Mouse (Mus musculus): ENCODE data around the gene Tgfbr2.

The Tgfbr2 gene

DNA sequence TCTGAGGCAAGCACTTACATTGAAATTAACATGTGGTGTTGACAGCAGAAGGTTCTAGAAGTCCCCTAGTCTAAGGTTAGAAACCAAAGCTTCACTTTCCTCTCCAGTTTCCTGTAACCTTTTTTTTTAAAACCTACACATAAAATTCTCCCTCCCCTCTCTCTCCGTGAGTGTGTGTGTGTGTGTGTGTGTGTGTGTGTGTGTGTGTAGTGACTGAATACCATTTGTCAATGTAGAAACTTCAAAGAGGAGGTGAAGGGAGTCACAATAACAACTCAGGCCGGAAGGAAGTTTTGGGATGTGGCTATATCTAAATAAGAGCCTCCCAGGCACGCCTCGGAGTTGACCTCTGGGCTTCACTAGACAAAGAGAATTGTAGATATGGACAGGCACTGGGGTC lies 60.8 kb downstream of the Tgfbr2 start:
- DNase-seq (ENCODE audit: inconsistent ontology term): no peak

DNA sequence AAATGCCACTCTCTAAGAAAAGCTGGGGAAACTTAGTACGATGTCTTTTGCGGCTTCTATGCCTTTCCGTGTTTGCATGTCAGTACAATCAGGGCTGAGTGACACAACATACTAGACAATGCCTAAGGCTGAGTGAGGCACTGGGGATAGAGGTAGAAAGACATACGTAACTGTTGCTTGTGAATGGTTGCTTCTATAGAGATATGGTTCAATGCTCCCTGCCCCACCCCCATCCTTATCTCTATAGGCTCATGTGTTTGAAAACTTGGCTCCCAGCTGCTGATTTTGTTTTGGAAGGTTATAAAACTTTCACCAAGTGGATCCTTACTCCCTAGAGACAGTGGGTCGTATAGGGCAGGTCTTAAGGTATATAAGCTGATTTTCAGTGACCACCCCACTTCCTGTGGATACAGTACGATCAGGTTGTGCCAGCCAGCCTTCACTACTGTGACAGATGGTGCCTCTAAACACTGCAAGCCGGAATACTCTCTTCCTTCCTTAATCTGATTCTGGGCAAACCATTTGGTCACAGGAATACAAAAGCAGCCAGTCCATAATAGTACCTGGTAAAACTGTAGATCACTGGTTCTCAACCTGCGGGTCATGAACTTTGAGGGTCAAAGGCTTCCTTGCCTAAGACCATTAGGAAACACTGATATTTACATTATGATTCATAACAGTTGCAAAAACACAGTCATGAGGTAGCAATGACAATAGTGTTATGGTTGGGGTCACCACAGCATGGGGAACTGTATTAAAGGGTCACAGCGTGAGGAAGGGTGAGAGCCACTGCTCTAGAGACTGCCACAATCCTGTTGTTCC lies 63.8 kb downstream of the Tgfbr2 start:
- DNase-seq (ENCODE audit: inconsistent ontology term): no peak

DNA sequence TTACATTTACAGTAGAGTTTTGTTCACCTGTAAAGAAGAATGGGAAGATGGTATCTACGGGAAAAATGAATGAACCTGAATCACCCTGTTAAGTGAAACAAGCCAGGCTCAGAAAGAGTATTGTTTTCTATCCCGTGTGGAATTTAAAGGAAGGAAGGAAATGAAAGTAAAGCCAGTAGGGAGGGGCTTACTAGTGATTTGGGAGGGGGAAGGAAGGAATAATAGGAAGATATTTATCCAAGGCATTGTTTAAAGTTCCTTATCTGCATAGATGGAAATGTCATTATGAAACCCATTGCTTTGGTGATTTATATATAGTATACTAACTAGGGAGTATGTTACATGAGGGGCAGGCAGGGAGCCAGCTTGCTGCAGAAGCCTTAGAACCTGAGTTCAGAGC lies 66.4 kb downstream of the Tgfbr2 start:
- no peak for DNase-seq (ENCODE audit: inconsistent ontology term)

DNA sequence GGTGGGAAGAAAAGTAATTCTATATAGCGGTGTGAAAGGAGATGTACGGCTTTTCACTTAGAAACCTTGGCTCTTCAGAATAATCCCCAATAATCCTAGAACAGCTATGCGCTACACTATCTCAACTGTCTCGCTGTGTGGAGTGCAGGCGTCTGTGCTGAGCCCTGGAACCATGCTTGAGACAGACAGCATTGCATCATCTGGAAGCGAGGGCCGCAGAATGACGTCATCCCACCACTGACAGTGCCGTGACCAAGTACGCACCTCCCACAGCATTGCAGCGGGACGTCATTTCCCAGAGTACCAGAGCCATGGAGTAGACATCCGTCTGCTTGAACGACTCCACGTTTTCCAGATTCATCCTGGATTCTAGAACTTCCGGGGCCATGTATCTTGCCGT lies 70.4 kb downstream of the Tgfbr2 start:
- DNase-seq (ENCODE audit: inconsistent ontology term): no peak

DNA sequence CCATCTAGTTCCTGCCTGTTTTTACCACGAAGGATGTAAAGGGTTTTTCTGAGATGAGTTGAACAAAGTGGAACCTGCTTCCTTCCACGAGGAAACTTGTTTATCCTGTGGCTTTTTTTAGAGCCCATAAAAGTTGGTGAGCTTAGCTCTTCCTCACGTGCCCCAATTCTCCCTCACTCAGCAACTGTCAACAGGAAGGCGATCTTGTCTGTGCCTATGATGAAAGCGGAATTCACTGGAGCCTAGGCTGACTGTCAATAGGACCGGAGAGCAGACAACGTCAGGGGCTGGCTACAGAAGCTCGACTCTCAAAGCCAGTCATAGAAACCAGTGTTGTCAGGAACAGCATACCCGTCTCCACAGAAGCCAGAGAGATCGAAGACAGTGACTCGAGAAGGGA lies 73.3 kb downstream of the Tgfbr2 start:
- no peak for DNase-seq (ENCODE audit: inconsistent ontology term)

DNA sequence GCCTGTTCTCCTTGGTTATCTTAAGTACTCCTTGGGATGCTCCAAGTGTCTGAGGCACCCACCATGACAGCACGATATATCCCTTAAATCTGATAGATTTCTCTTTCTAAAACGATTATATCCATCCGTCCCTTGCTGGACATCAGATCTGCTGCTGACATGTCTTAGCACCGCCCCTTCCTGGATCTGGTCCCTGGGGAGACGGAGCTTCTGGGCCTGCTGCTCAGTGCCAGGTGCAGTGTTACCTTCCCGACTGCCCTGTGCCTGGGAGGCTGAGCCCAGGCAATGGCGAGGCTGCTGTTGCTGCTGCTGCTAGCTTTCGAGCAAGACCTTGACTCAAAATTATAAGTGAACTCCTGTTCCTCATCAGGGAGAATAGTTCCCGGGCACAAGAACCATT lies 75.1 kb downstream of the Tgfbr2 start:
- no peak for DNase-seq (ENCODE audit: inconsistent ontology term)

DNA sequence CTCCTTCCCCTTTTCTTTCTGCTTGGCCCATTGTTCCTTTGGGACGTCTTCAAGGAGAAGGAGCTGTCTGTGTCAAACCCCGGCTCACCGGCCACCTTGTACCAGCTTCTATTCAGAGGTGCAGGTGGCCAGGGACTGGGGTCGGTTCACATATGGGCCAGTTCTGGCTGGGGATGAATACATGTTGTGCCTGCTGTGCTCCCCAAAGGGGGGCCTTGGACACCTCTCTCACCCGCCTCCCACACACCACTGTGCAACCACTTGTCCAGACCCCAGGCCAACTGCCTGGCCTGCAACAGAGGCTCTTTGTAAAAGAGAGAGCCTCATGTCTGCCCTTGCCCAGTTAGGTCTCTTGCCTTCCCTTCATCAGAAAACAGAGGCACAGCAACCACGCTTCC lies 75.6 kb downstream of the Tgfbr2 start:
- DNase-seq (ENCODE audit: inconsistent ontology term): peak; percentile 31

DNA sequence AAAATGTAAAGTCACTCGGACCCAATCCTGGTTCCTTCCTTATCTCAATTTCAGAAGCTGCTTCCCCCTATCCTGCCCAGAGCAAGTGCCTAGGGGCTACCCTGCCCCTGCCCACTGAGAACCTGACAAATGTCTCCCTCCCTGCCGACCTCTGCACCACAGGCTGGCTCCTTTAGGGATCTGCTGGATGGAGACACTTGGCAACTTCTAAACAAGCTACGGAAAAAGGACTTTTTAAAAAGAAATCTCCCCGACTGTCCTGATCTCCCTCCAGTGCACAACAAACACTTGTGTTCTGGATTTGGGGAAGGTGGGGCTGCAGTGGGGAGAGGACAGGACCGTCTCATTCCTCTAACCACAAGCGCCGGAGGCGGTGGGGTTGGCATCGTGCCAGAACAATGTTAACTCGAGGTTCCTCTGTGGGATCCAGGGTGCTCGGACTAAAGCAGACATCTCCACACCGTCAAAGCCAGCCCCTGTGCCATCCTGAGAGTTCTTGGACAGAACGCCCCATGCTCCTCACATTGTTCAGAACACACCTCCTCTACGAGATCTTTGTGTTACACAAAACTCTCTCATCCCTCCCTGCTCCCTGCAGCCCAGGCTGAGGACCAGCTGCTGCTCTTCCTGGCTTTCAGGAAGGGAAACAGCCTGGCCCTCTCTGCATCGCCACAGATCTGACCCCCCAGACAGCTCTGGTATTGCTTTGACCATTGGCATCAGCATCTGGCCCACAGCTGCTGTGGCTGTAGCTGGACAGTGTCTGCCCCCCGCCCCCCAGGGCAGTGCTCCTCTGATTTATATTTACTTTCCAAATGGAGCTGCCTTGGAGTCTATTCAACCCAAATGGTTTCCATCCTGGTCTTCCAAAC lies 76.2 kb downstream of the Tgfbr2 start:
- DNase-seq (ENCODE audit: inconsistent ontology term): peak; percentile 87

DNA sequence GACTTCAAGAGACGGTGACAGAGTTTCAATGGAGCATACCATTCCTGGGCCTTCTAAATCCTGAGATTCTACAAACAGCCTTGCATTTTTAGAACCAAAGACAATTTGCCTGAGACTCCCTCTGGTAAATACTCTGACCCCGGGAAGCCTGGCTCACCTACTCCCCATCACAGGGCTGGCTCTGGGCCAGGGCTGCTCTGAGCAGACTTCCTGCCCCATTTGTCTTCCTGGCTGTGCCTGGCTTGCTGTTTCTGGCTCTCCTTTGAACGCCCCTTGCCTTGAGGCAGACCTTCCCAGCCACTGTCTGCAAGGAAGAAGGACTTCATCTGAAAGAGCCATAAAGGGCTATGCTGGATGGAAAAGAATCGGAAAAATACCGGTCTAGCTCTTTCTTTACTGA lies 83.2 kb downstream of the Tgfbr2 start:
- DNase-seq (ENCODE audit: inconsistent ontology term): no peak

DNA sequence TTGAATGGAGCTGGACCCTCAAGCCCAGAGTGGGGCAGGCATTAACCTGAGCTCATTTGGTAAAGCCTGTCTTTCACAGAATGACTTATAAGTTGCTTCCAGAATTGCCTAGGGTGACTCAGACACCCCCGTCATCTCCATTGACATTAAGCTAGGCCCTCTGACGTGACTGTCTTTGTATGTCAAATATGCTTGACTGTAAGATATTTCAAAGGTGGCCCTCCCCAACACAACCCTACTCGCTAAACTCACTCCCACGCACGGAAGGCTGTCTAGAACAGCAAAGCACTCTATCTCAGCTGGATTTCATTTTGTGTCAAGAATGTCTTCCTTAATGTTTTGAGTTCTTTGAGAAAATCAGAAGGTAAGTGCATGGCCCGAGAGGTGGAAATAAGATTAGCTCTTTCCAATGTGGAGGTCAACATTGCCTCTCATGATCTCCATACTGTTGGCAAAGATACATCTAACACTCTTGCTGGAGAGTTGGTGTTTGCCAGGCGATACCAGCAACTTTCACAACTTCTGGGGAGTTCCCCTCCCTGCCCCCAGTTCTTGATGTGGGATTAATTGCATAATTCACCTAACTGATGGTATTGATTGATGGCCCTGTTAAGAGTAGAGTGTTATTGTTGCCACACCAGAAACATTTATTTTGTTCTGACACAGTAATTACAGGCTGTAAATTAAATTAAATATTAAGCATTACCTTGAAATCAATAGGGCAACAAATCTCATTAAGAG lies 83.9 kb downstream of the Tgfbr2 start:
- DNase-seq (ENCODE audit: inconsistent ontology term): no peak

DNA sequence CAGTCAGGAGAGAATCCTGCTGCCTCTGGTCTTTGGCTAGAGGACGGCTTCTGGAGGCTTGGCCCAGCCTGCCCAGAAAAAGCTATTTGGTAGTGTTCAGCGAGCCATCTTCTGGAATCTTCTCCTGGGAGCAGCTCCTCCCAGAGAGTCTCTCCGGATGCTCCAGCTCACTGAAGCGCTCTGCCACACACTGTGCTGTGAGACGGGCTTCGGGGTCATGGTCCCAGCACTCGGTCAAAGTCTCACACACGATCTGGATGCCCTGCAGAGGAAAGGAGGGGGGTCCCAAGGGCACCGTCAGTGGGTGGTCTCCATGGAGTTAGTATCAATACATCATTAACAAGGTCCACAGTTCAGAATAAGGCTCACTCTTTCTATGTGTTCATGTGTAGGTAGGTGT lies 84.9 kb downstream of the Tgfbr2 start:
- no peak for DNase-seq (ENCODE audit: inconsistent ontology term)

DNA sequence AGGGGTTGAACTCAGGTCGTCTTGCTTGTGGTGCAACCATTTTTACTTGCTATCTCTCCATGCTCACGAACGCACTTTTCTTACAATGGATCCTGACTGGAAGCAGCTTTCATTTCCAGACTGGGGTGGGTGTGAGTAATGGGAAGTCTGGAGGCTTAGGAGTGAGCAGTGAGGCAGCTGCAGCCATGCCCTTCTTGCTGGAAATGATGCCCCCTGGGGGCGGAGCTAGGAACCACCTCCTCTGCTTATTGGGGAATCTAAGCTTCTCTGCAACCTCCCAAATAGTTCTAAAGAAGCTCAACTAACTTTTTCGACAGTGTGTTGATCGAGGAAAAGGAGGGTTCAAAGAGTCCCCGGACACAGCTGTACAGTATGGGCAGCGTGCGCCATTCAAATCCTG lies 86.2 kb downstream of the Tgfbr2 start:
- no peak for DNase-seq (ENCODE audit: inconsistent ontology term)

DNA sequence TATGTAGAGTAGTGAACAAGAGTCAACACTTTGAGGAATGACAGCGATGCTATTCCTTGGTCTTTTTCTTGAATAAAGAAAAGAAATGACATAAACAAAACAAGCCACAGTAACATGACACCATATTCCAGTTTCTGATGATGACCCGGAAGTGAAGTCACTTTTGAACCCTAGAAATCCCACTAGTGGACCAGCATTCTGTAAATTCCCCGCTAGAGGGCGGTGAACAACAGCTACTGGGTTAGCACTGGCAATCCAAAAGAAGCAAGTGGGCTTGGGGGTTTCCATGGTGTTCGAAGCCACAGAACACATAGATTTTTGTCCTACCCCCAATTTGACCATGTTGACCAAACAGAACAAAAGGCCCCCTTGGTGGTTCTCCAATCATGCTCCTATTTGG lies 87.3 kb downstream of the Tgfbr2 start:
- DNase-seq (ENCODE audit: inconsistent ontology term): peak; percentile 52

DNA sequence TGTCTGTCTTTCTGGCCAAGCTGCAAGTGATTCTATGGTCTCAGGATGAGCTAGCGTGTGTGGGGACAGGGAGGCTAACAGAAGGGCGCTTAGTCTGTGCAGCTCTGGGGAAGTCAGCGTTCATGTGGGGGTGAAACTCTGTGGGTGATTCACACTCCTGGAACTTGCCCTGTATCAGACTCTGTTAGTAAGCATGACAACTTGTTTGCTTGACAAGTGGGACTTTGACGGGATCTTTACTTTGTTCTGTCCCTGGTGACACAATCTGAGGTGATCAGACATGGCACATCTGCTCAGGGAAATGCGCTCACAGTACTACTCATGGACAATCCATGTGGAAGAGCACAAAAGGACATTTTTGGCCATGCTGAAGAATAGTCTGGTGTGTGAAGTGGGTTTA lies 87.9 kb downstream of the Tgfbr2 start:
- DNase-seq (ENCODE audit: inconsistent ontology term): peak; percentile 12

DNA sequence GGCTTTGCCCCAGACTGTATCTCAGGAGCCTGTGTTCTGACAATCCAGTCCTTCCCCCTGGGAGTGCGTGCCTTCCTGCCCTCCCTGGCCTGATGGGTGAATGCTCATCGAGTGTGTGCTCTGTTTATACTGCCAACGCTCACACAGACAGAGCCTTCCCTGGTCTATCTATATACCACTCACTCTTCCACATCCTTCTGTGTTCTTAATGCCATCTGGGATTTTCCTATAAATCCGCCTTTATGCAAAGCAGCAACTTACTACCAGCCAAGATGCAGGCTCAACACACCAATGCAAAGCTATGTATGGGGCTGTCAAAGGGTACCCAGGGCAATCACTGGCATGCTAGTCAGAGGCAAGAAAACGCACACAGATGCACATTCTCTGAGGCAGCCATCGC lies 89.2 kb downstream of the Tgfbr2 start:
- DNase-seq (ENCODE audit: inconsistent ontology term): no peak

DNA sequence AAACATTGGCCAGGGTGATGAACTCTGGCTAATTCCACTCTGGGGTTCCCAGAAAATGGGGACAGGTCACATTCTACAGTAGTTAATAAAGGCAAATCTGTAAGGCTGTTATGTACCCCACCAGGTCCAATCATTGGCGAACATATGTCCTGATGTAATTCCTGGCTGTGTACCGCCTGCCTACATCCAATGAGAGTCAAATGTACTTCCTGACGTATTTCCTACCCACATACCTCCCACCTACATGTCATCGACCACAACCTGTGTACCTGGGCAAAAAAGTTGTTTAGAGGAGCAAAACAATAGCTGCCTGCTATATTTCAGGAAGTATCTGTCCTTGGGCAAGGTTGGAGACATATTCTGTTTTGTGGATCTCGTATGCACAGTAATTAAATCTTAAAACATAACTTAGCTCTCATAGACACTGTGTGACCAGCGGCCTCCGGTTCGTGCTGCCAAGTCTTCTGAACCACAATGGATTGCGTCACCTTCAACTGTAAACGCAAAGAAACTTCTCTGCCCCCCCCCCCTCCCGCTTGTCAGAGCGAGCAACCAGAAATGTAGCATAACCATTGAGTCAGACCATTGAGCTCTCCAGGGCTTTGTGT lies 90.7 kb downstream of the Tgfbr2 start:
- no peak for DNase-seq (ENCODE audit: inconsistent ontology term)

DNA sequence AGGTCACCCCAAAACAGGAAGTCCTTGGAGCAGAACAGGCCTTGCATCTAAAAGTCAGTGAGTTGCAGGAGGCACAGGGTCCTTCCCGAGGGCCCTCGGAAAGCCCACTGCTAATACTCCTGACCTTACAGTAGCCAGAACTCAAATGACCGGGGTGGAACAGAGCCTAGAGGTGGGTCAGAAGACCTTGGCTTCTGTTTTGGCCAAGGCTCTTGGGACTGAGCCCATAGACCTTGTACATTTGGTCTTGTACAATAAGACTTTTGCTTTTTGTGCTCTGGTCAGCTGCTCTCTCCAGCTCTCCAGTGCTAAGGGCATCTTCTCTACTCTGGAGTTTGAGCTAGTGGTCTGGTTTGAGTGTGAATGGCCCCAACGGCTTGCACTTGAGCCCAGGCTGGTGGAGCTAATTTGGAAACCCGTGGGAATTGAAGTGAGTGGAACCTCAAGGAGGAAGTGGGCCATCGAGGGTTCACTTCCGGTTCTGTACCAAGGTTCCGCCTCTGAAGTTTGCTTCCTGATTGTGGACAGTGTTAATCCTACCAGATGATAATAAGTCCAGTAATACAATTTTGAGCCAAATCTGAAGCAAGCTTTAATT lies 91.3 kb downstream of the Tgfbr2 start:
- no peak for DNase-seq (ENCODE audit: inconsistent ontology term)

DNA sequence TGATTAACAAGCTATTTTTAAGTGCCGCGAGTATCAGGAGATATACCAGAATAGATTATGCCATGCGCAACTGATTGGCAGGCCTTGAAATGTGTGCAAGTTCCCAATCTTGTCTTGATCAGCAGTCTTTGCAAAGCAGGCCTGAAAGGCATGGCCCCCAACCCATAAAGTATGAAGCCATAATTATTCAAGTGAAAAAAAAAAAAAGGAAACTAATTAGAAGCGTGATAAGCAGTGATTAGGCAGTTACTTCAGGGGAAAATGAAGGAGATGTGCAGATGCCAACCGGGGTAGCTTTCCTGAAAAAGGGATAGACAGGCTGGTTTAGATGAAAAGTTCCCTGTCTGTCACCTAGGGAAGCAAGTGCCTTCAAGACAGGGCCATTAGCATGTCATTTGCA lies 91.9 kb downstream of the Tgfbr2 start:
- no peak for DNase-seq (ENCODE audit: inconsistent ontology term)

DNA sequence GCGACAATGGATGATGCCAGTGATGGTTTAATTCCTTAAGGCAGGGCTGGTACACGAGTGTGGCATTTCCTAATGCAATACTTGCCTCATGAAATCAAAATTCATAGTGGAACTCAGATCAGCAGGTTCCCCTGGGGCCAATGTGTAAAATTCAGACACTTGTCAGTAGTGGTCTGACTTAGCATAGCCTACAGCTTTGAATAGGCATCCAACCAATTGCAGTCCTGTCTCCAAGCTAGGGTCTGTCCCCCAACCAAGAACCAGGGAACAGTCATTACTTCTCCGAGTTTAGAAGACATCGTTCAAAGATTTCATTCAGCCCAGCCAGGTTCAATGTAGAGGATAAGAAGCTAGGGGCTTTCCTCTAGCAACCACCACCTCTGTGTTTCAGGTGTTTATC lies 93.4 kb downstream of the Tgfbr2 start:
- no peak for DNase-seq (ENCODE audit: inconsistent ontology term)

DNA sequence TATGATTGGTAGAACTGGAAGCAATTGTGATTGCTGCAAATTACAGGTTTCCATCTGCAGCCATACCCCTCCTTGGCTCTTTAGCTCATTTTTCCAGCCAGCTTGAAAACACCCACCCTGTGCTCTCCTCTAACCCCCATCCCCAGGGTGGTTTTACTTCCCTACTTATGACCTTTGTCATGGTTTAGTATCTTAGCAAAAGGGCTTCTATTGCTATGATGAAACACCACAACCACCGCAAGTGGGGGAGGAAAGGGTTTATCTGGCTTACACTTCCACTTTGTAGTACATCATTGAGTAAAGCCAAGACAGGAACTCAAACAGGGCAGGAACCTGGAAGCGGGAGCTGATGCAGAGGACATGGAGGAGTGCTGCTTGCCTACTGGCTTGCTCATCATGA lies 97.7 kb downstream of the Tgfbr2 start:
- no peak for DNase-seq (ENCODE audit: inconsistent ontology term)

DNA sequence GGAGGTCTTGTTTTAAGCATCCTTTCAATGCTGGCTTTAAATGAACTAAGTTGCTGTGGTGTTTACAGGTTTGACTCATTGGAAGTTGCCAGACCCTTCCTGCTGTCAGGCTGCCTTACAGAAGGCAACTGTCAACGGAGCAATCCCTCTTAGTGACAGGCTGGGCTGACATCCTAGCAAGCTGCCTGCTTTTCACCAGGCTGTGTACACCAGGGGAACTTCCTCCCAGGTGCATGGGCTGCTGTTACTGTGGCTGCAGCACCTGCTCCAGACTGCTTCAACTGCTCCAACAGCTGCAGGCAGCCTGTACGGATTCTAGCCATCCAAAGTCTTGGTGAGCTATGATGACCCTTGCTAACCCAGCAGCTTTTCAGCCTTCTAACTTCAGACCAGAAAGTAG lies 98.2 kb downstream of the Tgfbr2 start:
- DNase-seq (ENCODE audit: inconsistent ontology term): no peak

DNA sequence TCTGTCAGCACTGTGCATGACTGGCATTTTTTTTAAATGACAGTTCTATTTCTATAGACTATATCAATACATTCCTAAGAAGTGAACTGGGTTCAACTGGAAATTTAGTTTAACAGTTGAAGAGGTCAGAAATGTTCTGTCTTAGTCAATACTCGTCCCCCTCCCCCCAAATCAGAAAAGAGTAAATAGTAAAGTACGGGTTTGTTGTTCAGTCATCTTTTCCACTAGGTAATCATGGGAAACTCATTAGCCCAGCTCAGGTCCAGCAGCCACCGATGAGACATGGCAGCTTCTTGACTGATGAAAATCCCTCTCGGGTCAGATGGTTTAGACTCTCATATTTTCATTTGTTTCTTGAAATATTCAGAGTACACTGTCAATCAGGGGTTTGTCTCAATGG lies 99.0 kb downstream of the Tgfbr2 start:
- DNase-seq (ENCODE audit: inconsistent ontology term): no peak

Data from Muller cell, postnatal 12 days (primary cell).